Mouse (Mus musculus): ENCODE results near the gene Hat1.

The Hat1 gene

GRCm38 (mm10) chr2:71376433-71376906, 12.3 kb upstream of the Hat1 start:
- in situ Hi-C loops (cut with MseI, MboI) = no loop called here

GRCm38 (mm10) chr2:71377426-71377825, 11.3 kb upstream of the Hat1 start:
- in situ Hi-C loops (cut with MseI, MboI) = no loop called here

GRCm38 (mm10) chr2:71381962-71382361, 6.8 kb upstream of the Hat1 start:
- in situ Hi-C loops (cut with MseI, MboI) = no loop called here

- in situ Hi-C loops (cut with MseI, MboI) = no loop called here
Measured at GRCm38 (mm10) chr2:71383890-71384289, 4.9 kb upstream of the Hat1 start.

- in situ Hi-C loops (cut with MseI, MboI) = no loop called here
Measured at GRCm38 (mm10) chr2:71387766-71388165, 992 bp upstream of the Hat1 start.

GRCm38 (mm10) chr2:71389864-71390263, 1.1 kb downstream of the Hat1 start:
- in situ Hi-C loops (cut with MseI, MboI) = no loop called here

GRCm38 (mm10) chr2:71405613-71406012, 16.9 kb downstream of the Hat1 start:
- in situ Hi-C loops (cut with MseI, MboI) = no loop called here

- in situ Hi-C loops (cut with MseI, MboI) = no loop called here
Measured at GRCm38 (mm10) chr2:71418760-71419280, 30.1 kb downstream of the Hat1 start.

- in situ Hi-C loops (cut with MseI, MboI) = no loop called here
Measured at GRCm38 (mm10) chr2:71419408-71419807, 30.6 kb downstream of the Hat1 start.

- in situ Hi-C loops (cut with MseI, MboI) = no loop called here
Measured at GRCm38 (mm10) chr2:71420895-71421425, 32.2 kb downstream of the Hat1 start.

- in situ Hi-C loops (cut with MseI, MboI) = no loop called here
Measured at GRCm38 (mm10) chr2:71424545-71424944, 35.8 kb downstream of the Hat1 start.

- in situ Hi-C loops (cut with MseI, MboI) = no loop called here
Measured at GRCm38 (mm10) chr2:71435440-71435839, 46.7 kb downstream of the Hat1 start.

GRCm38 (mm10) chr2:71443376-71443775, 54.6 kb downstream of the Hat1 start:
- in situ Hi-C loops (cut with MseI, MboI) = no loop called here

GRCm38 (mm10) chr2:71445536-71446196, 56.9 kb downstream of the Hat1 start:
- in situ Hi-C loops (cut with MseI, MboI) = no loop called here

GRCm38 (mm10) chr2:71449604-71450003, 60.8 kb downstream of the Hat1 start:
- in situ Hi-C loops (cut with MseI, MboI) = loop anchor here in 1 of 2 experiments (5.0 kb wide), 1 partner anchor 98 kb away; the partner anchor contains the start of gene Dlx2

GRCm38 (mm10) chr2:71451761-71452160, 63.0 kb downstream of the Hat1 start:
- in situ Hi-C loops (cut with MseI, MboI) = loop anchor here in 1 of 2 experiments (5.0 kb wide), 1 partner anchor 96 kb away; the partner anchor contains the start of gene Dlx2

- in situ Hi-C loops (cut with MseI, MboI) = loop anchor here in 1 of 2 experiments (5.0 kb wide), 1 partner anchor 94 kb away; the partner anchor contains the start of gene Dlx2
Measured at GRCm38 (mm10) chr2:71453161-71453916, 64.6 kb downstream of the Hat1 start, which contains the start of gene Metap1d. Gene Metap1d (plus strand): TSS chr2:71453276.

- in situ Hi-C loops (cut with MseI, MboI) = loop anchor here in 1 of 2 experiments (5.0 kb wide), 1 partner anchor 93 kb away; the partner anchor contains the start of gene Dlx2
Measured at GRCm38 (mm10) chr2:71453917-71454260, 65.1 kb downstream of the Hat1 start.

- in situ Hi-C loops (cut with MseI, MboI) = no loop called here
Measured at GRCm38 (mm10) chr2:71458624-71459023, 69.9 kb downstream of the Hat1 start.

GRCm38 (mm10) chr2:71459659-71460058, 70.9 kb downstream of the Hat1 start:
- in situ Hi-C loops (cut with MseI, MboI) = no loop called here

- in situ Hi-C loops (cut with MseI, MboI) = no loop called here
Measured at GRCm38 (mm10) chr2:71461139-71461538, 72.4 kb downstream of the Hat1 start.

GRCm38 (mm10) chr2:71461589-71461988, 72.8 kb downstream of the Hat1 start:
- in situ Hi-C loops (cut with MseI, MboI) = no loop called here
